Mouse (Mus musculus): ENCODE measurements at regions not wholly inside any gene's neighbourhood (a gene's known extent, or its start where the extent isn't known, plus 50 kb on each side); places are given as distances from the start of the nearest gene placed in this dataset.

- DNase-seq (ENCODE audit: low spot score in 2 of 2): no peak
Observed at GRCm38 (mm10) chr15:52783940-52784339, 1100.8 kb upstream of the Gm7489 start.

GRCm38 (mm10) chr15:52785196-52785595 is 1099.5 kb upstream of the Gm7489 start:
- no peak for DNase-seq (ENCODE audit: low spot score in 2 of 2)

GRCm38 (mm10) chr15:52785976-52786375 is 1098.7 kb upstream of the Gm7489 start:
- DNase-seq (ENCODE audit: low spot score in 2 of 2): no peak

GRCm38 (mm10) chr15:52805479-52806199 is 1079.1 kb upstream of the Gm7489 start:
- no peak for DNase-seq (ENCODE audit: low spot score in 2 of 2)

GRCm38 (mm10) chr15:52808622-52809021 is 1076.1 kb upstream of the Gm7489 start:
- DNase-seq (ENCODE audit: low spot score in 2 of 2): peak in 1 of 2 experiments; percentile 12

GRCm38 (mm10) chr15:52820796-52821195 is 1063.9 kb upstream of the Gm7489 start:
- DNase-seq (ENCODE audit: low spot score in 2 of 2): no peak

GRCm38 (mm10) chr15:52836896-52837295 is 1047.8 kb upstream of the Gm7489 start:
- no peak for DNase-seq (ENCODE audit: low spot score in 2 of 2)

- no peak for DNase-seq (ENCODE audit: low spot score in 2 of 2)
Observed at GRCm38 (mm10) chr15:52848132-52848531, 1036.6 kb upstream of the Gm7489 start.

GRCm38 (mm10) chr15:52858682-52859081 is 1026.0 kb upstream of the Gm7489 start:
- DNase-seq (ENCODE audit: low spot score in 2 of 2): no peak

- no peak for DNase-seq (ENCODE audit: low spot score in 2 of 2)
Observed at GRCm38 (mm10) chr15:52863494-52863893, 1021.2 kb upstream of the Gm7489 start.

- DNase-seq (ENCODE audit: low spot score in 2 of 2): peak; percentile 6
Observed at GRCm38 (mm10) chr15:52892244-52892950, 992.3 kb upstream of the Gm7489 start.

- no peak for DNase-seq (ENCODE audit: low spot score in 2 of 2)
Observed at GRCm38 (mm10) chr15:52898107-52898506, 986.6 kb upstream of the Gm7489 start.

- DNase-seq (ENCODE audit: low spot score in 2 of 2): no peak
Observed at GRCm38 (mm10) chr15:52899403-52899802, 985.3 kb upstream of the Gm7489 start.

- no peak for DNase-seq (ENCODE audit: low spot score in 2 of 2)
Observed at GRCm38 (mm10) chr15:52899822-52900221, 984.9 kb upstream of the Gm7489 start.

- peak; percentile 9 to 13 for DNase-seq (ENCODE audit: low spot score in 2 of 2)
Observed at GRCm38 (mm10) chr15:52905231-52905630, 979.5 kb upstream of the Gm7489 start.

GRCm38 (mm10) chr15:52907217-52907616 is 977.5 kb upstream of the Gm7489 start:
- no peak for DNase-seq (ENCODE audit: low spot score in 2 of 2)

- no peak for DNase-seq (ENCODE audit: low spot score in 2 of 2)
Observed at GRCm38 (mm10) chr15:52922277-52922676, 962.4 kb upstream of the Gm7489 start.

GRCm38 (mm10) chr15:52928408-52928807 is 956.3 kb upstream of the Gm7489 start:
- no peak for DNase-seq (ENCODE audit: low spot score in 2 of 2)

GRCm38 (mm10) chr15:52937138-52937537 is 947.6 kb upstream of the Gm7489 start:
- no peak for DNase-seq (ENCODE audit: low spot score in 2 of 2)

GRCm38 (mm10) chr15:52944592-52944991 is 940.1 kb upstream of the Gm7489 start:
- DNase-seq (ENCODE audit: low spot score in 2 of 2): no peak

GRCm38 (mm10) chr15:52948196-52948595 is 936.5 kb upstream of the Gm7489 start:
- no peak for DNase-seq (ENCODE audit: low spot score in 2 of 2)

- no peak for DNase-seq (ENCODE audit: low spot score in 2 of 2)
Observed at GRCm38 (mm10) chr15:52953480-52953879, 931.2 kb upstream of the Gm7489 start.
